Mouse (Mus musculus) thymus, postnatal 10 days (tissue): ENCODE measurements at regions not wholly inside any gene's neighbourhood (a gene's known extent, or its start where the extent isn't known, plus 50 kb on each side); places are given as distances from the start of the nearest gene placed in this dataset.
A peak's percentile ranks its signal among the peaks of the same experiment; 100 is the strongest.

ENCODE experiments used
- DNase-seq, 2 experiments: peaks; one replicate each; pipeline ENCODE4 v3.0.0; 2021; ENCODE audit warnings: low spot score in 2 of 2

GRCm38 (mm10) chr8:44094818-44095217 lies 385.0 kb upstream of the Adam34 start:
- no peak for DNase-seq

DNA sequence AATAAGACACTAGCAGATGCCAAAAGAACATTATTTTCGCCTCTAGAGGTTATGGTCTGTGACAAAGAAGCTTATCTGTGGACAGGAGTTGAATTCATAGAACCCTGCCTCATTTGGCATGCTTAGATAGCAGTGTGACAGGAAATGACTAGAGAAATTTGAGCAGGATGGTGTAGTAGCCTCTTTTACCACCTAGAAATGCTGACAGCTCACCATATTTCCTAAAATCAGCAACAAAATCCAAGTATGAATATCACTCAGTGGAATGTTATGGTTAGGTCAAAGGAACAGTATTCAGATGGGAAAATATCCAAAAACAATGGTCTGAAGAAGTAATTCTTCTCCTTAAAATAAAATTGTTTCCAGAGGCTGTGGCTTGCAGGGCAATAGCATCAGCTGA lies 383.6 kb upstream of the Adam34 start:
- no peak for DNase-seq

DNA sequence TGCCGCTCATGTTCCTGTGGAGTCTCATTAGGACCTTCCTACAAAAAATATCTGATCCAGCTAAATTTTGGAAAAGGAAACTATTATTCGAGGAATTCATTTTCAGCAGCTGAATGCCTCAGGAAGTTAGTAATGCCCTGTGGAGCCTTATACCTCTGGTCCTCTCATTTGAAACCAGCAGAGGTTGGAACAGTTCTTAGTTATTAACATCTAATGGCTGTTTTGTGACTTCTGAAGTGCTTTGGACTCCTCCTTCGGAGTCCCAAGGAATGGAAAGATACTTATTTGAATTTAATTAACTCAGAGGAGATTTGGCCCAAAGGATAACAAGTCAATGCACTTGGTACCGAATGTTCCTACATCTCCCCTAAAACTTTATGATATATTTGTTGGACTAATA lies 372.2 kb upstream of the Adam34 start:
- DNase-seq: no peak

DNA sequence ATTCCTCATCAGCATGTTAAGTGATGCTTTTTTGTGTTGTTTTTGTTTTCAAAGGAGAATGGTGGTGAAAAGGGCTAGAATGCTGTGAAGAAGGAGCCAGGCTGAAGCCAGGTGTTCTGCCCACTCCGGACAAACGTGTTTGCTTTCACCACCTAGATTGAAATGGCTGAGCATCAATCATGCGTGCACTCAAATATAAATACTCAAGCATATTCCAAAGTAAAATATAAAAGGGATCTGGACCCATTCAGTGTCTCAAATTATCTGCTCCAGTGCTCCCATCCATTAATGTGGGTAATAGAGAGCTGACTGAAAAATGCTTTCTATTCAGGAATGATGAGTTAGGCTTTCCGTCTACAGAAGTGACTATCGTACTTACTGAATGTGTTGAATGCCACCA lies 349.0 kb upstream of the Adam34 start:
- no peak for DNase-seq

GRCm38 (mm10) chr8:44042572-44043355 lies 332.9 kb upstream of the Adam34 start:
- no peak for DNase-seq

- DNase-seq: no peak
Measured at GRCm38 (mm10) chr8:44034211-44034610, 324.4 kb upstream of the Adam34 start.

- DNase-seq: no peak
Measured at GRCm38 (mm10) chr8:44031376-44031775, 321.5 kb upstream of the Adam34 start.

DNA sequence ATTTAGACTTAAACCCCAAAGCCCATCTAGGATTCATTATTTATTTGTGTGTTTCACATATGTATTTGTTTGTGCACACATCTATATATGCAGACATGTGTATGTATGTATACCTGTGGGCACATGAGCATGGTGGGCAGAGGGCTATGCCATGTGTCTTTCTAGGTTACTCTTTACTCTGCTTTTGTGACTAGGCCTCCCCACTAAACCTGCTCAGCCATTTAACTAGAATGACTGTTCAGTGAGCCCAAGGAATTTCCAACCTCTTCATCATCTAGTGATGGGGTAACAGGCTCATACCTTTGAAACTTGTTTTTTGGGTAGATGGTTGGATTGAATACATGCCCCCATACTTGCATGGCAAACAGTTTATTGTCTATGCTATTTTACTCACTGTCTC lies 321.1 kb upstream of the Adam34 start:
- no peak for DNase-seq

DNA sequence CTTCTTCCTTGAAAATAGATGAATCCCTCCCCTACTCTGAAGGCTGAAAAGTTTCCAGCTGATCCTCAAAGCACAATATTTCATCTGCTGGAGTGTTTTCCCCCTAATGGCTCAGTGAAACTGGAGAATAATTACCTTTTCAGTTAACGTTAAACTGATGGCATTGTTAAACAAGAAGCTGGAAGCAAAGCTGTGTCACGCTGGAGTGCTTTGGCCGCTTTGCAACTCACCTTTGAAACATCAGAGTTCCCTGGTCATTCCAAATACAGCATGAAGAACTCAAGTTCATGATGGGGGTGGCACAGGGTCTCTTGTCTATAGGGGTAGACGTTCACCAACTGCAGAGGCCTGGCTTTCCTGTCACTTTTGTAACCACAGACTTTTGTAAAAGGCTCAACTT lies 317.9 kb upstream of the Adam34 start:
- no peak for DNase-seq

GRCm38 (mm10) chr8:44025926-44026325 lies 316.1 kb upstream of the Adam34 start:
- peak in 1 of 2 experiments; percentile 3 for DNase-seq

DNA sequence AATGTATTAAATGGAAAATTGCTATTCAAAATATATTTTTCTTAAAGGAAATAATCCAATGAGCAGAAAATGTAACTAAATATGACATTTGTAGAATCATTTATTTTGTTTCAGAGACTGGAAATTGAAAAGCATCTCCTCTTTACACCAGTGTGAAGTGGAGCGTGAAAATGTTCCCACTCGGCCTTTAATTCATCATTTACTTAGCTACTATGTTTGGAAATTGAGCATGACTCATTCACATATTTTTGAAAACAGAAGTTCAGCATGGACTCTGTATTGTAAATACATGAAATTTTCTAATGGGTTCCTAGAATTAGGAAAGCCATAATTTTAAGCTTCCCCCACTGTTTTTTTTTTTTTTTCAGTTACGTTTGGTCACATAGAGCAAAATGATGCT lies 314.2 kb upstream of the Adam34 start:
- DNase-seq: no peak
